Mouse (Mus musculus): ENCODE data around the gene Col13a1. TPM values are rescaled to one million over a fixed set of nuclear protein-coding genes. Genes with fewer than 3 reads are reported as not detected.

The Col13a1 gene
- polyA plus RNA-seq, 1 experiment from 2014 or later, result 1.5 TPM

- no peaks in the 10 kb centered on the region for H3K4me1 ChIP-seq (ENCODE audit: insufficient read depth)
- ATAC-seq, result no peak
- TF ChIP-seq CTCF (IDR thresholded peaks at IDR 0.05; ENCODE audit: low read depth), result no peak
- no peak for TF ChIP-seq EP300 (IDR thresholded peaks at IDR 0.05; ENCODE audit: low read depth)
- WGBS (ENCODE audit: insufficient replicate concordance), result 84% methylated on average over 5 of the region's 5 CpGs
- no peak overlapping the region for H3K4me2 ChIP-seq (ENCODE audit: low read depth, low read length)
- no peak overlapping the region for H3K27ac ChIP-seq (ENCODE audit: low read depth)
- no peak for DNase-seq
- H3K36me3 ChIP-seq (replicated peaks; ENCODE audit: insufficient read depth, low read length), result no peaks in the 10 kb centered on the region
- H3K4me3 ChIP-seq (ENCODE audit: low read depth, low read length), result no peak overlapping the region
- no peaks in the 10 kb centered on the region for H3K9me3 ChIP-seq (ENCODE audit: low read length)
- H3K9ac ChIP-seq (replicated peaks), result no peak overlapping the region
- H3K27me3 ChIP-seq (ENCODE audit: insufficient read depth, low read length), result no peaks in the 10 kb centered on the region
Measured at GRCm38 (mm10) chr10:62013190-62013589, 34.3 kb upstream of the Col13a1 start.

- H3K27me3 ChIP-seq (ENCODE audit: insufficient read depth, low read length), result no peaks in the 10 kb centered on the region
- no peaks in the 10 kb centered on the region for H3K9me3 ChIP-seq (ENCODE audit: low read length)
- 54% methylated on average over 4 of the region's 4 CpGs for WGBS (ENCODE audit: insufficient replicate concordance)
- DNase-seq (no peak), ATAC-seq (no peak)
- H3K4me1 ChIP-seq (ENCODE audit: insufficient read depth), result no peaks in the 10 kb centered on the region
- H3K36me3 ChIP-seq (replicated peaks; ENCODE audit: insufficient read depth, low read length), result no peaks in the 10 kb centered on the region
- H3K27ac ChIP-seq (ENCODE audit: low read depth), result no peak overlapping the region
- no peak overlapping the region for H3K4me3 ChIP-seq (ENCODE audit: low read depth, low read length)
- TF ChIP-seq EP300 (IDR thresholded peaks at IDR 0.05; ENCODE audit: low read depth) (no peak), CTCF (IDR thresholded peaks at IDR 0.05; ENCODE audit: low read depth) (no peak)
- no peak overlapping the region for H3K9ac ChIP-seq (replicated peaks)
- H3K4me2 ChIP-seq (ENCODE audit: low read depth, low read length), result no peak overlapping the region
Measured at GRCm38 (mm10) chr10:62012371-62012770, 33.5 kb upstream of the Col13a1 start.

- H3K4me2 ChIP-seq (ENCODE audit: low read depth, low read length), result no peak overlapping the region
- 63% methylated on average over 6 of the region's 6 CpGs for WGBS (ENCODE audit: insufficient replicate concordance)
- no peaks in the 10 kb centered on the region for H3K4me1 ChIP-seq (ENCODE audit: insufficient read depth)
- H3K9ac ChIP-seq (replicated peaks), result no peak overlapping the region
- no peak for ATAC-seq
- no peak for DNase-seq
- TF ChIP-seq EP300 (IDR thresholded peaks at IDR 0.05; ENCODE audit: low read depth) (no peak), CTCF (IDR thresholded peaks at IDR 0.05; ENCODE audit: low read depth) (no peak)
- H3K4me3 ChIP-seq (ENCODE audit: low read depth, low read length), result no peak overlapping the region
- H3K27me3 ChIP-seq (ENCODE audit: insufficient read depth, low read length), result no peaks in the 10 kb centered on the region
- H3K9me3 ChIP-seq (ENCODE audit: low read length), result no peaks in the 10 kb centered on the region
- no peaks in the 10 kb centered on the region for H3K36me3 ChIP-seq (replicated peaks; ENCODE audit: insufficient read depth, low read length)
- no peak overlapping the region for H3K27ac ChIP-seq (ENCODE audit: low read depth)
Measured at GRCm38 (mm10) chr10:62009981-62010500, 31.1 kb upstream of the Col13a1 start.

- Histone ChIP-seq H3K4me3 (ENCODE audit: low read depth, low read length) (no peak overlapping the region), H3K4me2 (ENCODE audit: low read depth, low read length) (no peak overlapping the region), H3K9me3 (ENCODE audit: low read length) (no peaks in the 10 kb centered on the region), H3K9ac (replicated peaks) (no peak overlapping the region), H3K36me3 (replicated peaks; ENCODE audit: insufficient read depth, low read length) (no peaks in the 10 kb centered on the region), H3K27me3 (ENCODE audit: insufficient read depth, low read length) (no peaks in the 10 kb centered on the region), H3K4me1 (ENCODE audit: insufficient read depth) (no peaks in the 10 kb centered on the region), H3K27ac (ENCODE audit: low read depth) (no peak overlapping the region)
- ATAC-seq (no peak), DNase-seq (no peak)
- TF ChIP-seq EP300 (IDR thresholded peaks at IDR 0.05; ENCODE audit: low read depth) (no peak), CTCF (IDR thresholded peaks at IDR 0.05; ENCODE audit: low read depth) (no peak)
- 63% methylated on average over 4 of the region's 4 CpGs for WGBS (ENCODE audit: insufficient replicate concordance)
Measured at GRCm38 (mm10) chr10:62007958-62008357, 29.1 kb upstream of the Col13a1 start.

- no peak for ATAC-seq
- no peak overlapping the region for H3K4me3 ChIP-seq (ENCODE audit: low read depth, low read length)
- TF ChIP-seq EP300 (IDR thresholded peaks at IDR 0.05; ENCODE audit: low read depth), result no peak
- no peak for TF ChIP-seq CTCF (IDR thresholded peaks at IDR 0.05; ENCODE audit: low read depth)
- no peaks in the 10 kb centered on the region for H3K27me3 ChIP-seq (ENCODE audit: insufficient read depth, low read length)
- H3K4me2 ChIP-seq (ENCODE audit: low read depth, low read length), result no peak overlapping the region
- 66% methylated on average over 8 of the region's 8 CpGs for WGBS (ENCODE audit: insufficient replicate concordance)
- no peaks in the 10 kb centered on the region for H3K4me1 ChIP-seq (ENCODE audit: insufficient read depth)
- no peaks in the 10 kb centered on the region for H3K36me3 ChIP-seq (replicated peaks; ENCODE audit: insufficient read depth, low read length)
- no peak for DNase-seq
- no peak overlapping the region for H3K27ac ChIP-seq (ENCODE audit: low read depth)
- H3K9ac ChIP-seq (replicated peaks), result no peak overlapping the region
- no peaks in the 10 kb centered on the region for H3K9me3 ChIP-seq (ENCODE audit: low read length)
Measured at GRCm38 (mm10) chr10:62006371-62006770, 27.5 kb upstream of the Col13a1 start.

GRCm38 (mm10) chr10:62000216-62000615, 21.3 kb upstream of the Col13a1 start:
- H3K9me3 ChIP-seq (ENCODE audit: low read length), result no peaks in the 10 kb centered on the region
- ATAC-seq (no peak), DNase-seq (no peak)
- 83% methylated on average over 1 of the region's 1 CpGs for WGBS (ENCODE audit: insufficient replicate concordance)
- TF ChIP-seq EP300 (IDR thresholded peaks at IDR 0.05; ENCODE audit: low read depth) (no peak), CTCF (IDR thresholded peaks at IDR 0.05; ENCODE audit: low read depth) (no peak)
- no peaks in the 10 kb centered on the region for H3K4me1 ChIP-seq (ENCODE audit: insufficient read depth)
- no peak overlapping the region for H3K4me2 ChIP-seq (ENCODE audit: low read depth, low read length)
- no peak overlapping the region for H3K4me3 ChIP-seq (ENCODE audit: low read depth, low read length)
- no peaks in the 10 kb centered on the region for H3K36me3 ChIP-seq (replicated peaks; ENCODE audit: insufficient read depth, low read length)
- H3K27me3 ChIP-seq (ENCODE audit: insufficient read depth, low read length), result no peaks in the 10 kb centered on the region
- no peak overlapping the region for H3K9ac ChIP-seq (replicated peaks)
- no peak overlapping the region for H3K27ac ChIP-seq (ENCODE audit: low read depth)

GRCm38 (mm10) chr10:61999766-62000165, 20.9 kb upstream of the Col13a1 start:
- no peak for TF ChIP-seq CTCF (IDR thresholded peaks at IDR 0.05; ENCODE audit: low read depth)
- no peak for TF ChIP-seq EP300 (IDR thresholded peaks at IDR 0.05; ENCODE audit: low read depth)
- no peak overlapping the region for H3K4me3 ChIP-seq (ENCODE audit: low read depth, low read length)
- no peaks in the 10 kb centered on the region for H3K36me3 ChIP-seq (replicated peaks; ENCODE audit: insufficient read depth, low read length)
- H3K4me1 ChIP-seq (ENCODE audit: insufficient read depth), result no peaks in the 10 kb centered on the region
- H3K4me2 ChIP-seq (ENCODE audit: low read depth, low read length), result no peak overlapping the region
- no peak for DNase-seq
- no peak for ATAC-seq
- H3K27me3 ChIP-seq (ENCODE audit: insufficient read depth, low read length), result no peaks in the 10 kb centered on the region
- no peak overlapping the region for H3K27ac ChIP-seq (ENCODE audit: low read depth)
- H3K9me3 ChIP-seq (ENCODE audit: low read length), result no peaks in the 10 kb centered on the region
- 69% methylated on average over 1 of the region's 1 CpGs for WGBS (ENCODE audit: insufficient replicate concordance)
- no peak overlapping the region for H3K9ac ChIP-seq (replicated peaks)
